Mouse (Mus musculus) ES-E14 (cell line): ENCODE data around the gene Chst3. TPM values are rescaled to one million over a fixed set of nuclear protein-coding genes. Genes with fewer than 3 reads are reported as not detected.
"Not testable (repeated sequence)": the region's sequence is repeated elsewhere in the genome, so short reads cannot be mapped to it uniquely, and the experiment has no call there.

Experiments used
- DNase-seq: peaks from one replicate; pipeline ENCODE4 v3.0.0-alpha.2; 2013; ENCODE audit warnings: low read depth, low spot score
- H3K27ac ChIP-seq: 2 replicates; pipeline ENCODE4 v1.5.1; 2012; ENCODE audit warnings: low read depth, mild to moderate bottlenecking, low read length, moderate library complexity, mixed read lengths; ENCODE audit not compliant: poor library complexity, insufficient read depth, severe bottlenecking
- H3K36me3 ChIP-seq: 2 replicates; pipeline ENCODE4 v1.6.1; 2012; ENCODE audit warnings: mild to moderate bottlenecking, low read length, moderate library complexity, mixed read lengths; ENCODE audit not compliant: control insufficient read depth, poor library complexity, insufficient read depth, severe bottlenecking
- H3K4me1 ChIP-seq, 2 experiments: fragments of 150-350 bp in 1 of 2; sonication (generic) in 1 of 2; 2 replicates each; pipeline ENCODE4 v1.6.1; 2012; ENCODE audit warnings: low read length in 2 of 2, mild to moderate bottlenecking in 1 of 2, mixed read lengths in 1 of 2; ENCODE audit not compliant: control insufficient read depth in 2 of 2, insufficient read depth in 2 of 2, poor library complexity in 1 of 2
- H3K4me3 ChIP-seq, 2 experiments: fragments of 150-350 bp in 1 of 2; sonication (generic) in 1 of 2; 2 replicates each; pipeline ENCODE4 v1.5.1; 2012; ENCODE audit warnings: low read length in 2 of 2, low read depth in 1 of 2, mild to moderate bottlenecking in 1 of 2, mixed read lengths in 1 of 2; ENCODE audit not compliant: insufficient read depth in 1 of 2, poor library complexity in 1 of 2, severe bottlenecking in 1 of 2
- H3K9ac ChIP-seq: 2 replicates; pipeline ENCODE4 v1.6.1; 2012; ENCODE audit warnings: low read depth, mild to moderate bottlenecking, low read length, mixed read lengths; ENCODE audit not compliant: poor library complexity, insufficient read depth, severe bottlenecking
- H3K9me3 ChIP-seq: fragments of 150-350 bp; sonication (generic); 2 replicates; pipeline ENCODE4 v1.6.1; 2012; ENCODE audit warnings: low read depth, mild to moderate bottlenecking, low read length; ENCODE audit not compliant: control insufficient read depth, insufficient read depth
- CHD2 ChIP-seq: IDR thresholded peaks from 2 replicates; pipeline ENCODE4 v1.6.1; 2014; ENCODE audit warnings: mild to moderate bottlenecking, low read depth, low read length, inconsistent platforms
- HCFC1 ChIP-seq: IDR thresholded peaks from 2 replicates; pipeline ENCODE4 v1.6.1; 2012; ENCODE audit warnings: low read length, inconsistent platforms, borderline replicate concordance; ENCODE audit not compliant: insufficient read depth
- MAFK ChIP-seq: IDR thresholded peaks from 2 replicates; pipeline ENCODE4 v1.6.1; 2014; ENCODE audit warnings: mild to moderate bottlenecking, low read depth, low read length, inconsistent platforms; ENCODE audit not compliant: insufficient read depth
- ZC3H11A ChIP-seq: IDR thresholded peaks from 2 replicates; pipeline ENCODE4 v1.6.1; 2012; ENCODE audit warnings: low read depth, mild to moderate bottlenecking, inconsistent platforms, low read length, borderline replicate concordance
- ZNF384 ChIP-seq: IDR thresholded peaks from 2 replicates; pipeline ENCODE4 v1.6.1; 2012; ENCODE audit warnings: low read depth, low read length, inconsistent platforms
- in situ Hi-C, 2 experiments: fragments of 600-800 bp; cut with MboI; formaldehyde crosslinking; loops; one replicate each; pipeline ENCODE4 v1.15.1; 2025; ENCODE audit warnings: low sequenced_read_pairs in 2 of 2, inconsistent platforms in 1 of 2; ENCODE audit not compliant: unreplicated experiment in 2 of 2
- total RNA-seq: library from RNA; depleted of rRNA; stranded (reverse); fragments of 300-350 nt; gene quantifications from 2 replicates; pipeline ENCODE4 v1.2.3, GENCODE M21; 2012

Chst3 gene
- total RNA-seq, 1 experiment: 1.8 TPM

DNA sequence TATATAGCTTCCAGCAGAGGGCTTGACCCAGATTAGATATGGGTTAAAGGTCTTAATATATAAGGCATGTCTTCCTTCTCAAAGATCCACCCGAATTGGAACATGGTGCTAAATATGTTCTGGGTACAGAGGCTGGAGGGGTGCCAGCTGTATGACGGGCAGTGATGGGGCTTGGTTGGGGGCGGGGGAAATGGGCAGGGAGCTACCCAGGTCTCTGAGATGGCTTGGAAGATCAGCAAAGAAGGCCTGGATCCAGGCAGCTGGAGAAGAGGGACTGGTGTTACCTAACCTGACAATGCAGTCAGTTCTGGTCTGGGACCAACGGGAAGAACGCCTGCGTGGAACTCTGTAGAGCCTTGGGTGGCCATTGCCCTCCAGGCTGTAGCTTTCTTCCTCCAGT lies 10.1 kb upstream of the Chst3 start:
- H3K27ac ChIP-seq: no peak overlapping the region
- in situ Hi-C loops: loop anchor here in 1 of 2 experiments (10.0 kb wide), 1 partner anchor 74 kb away; no protein-coding TSS in a partner anchor
- no peak overlapping the region for H3K9ac ChIP-seq
- DNase-seq: no peak
- no peak for TF ChIP-seq ZNF384
- TF ChIP-seq ZC3H11A: no peak
- no peak for TF ChIP-seq HCFC1
- TF ChIP-seq CHD2: no peak
- TF ChIP-seq MAFK: no peak
- H3K36me3 ChIP-seq: no peaks in the 10 kb centered on the region
- no peaks in the 10 kb centered on the region for H3K9me3 ChIP-seq
- peaks cover 4 to 21% of the 10 kb centered on the region in 2 experiments; a peak in 3 of 4 replicates for H3K4me1 ChIP-seq
- no peak overlapping the region for H3K4me3 ChIP-seq

DNA sequence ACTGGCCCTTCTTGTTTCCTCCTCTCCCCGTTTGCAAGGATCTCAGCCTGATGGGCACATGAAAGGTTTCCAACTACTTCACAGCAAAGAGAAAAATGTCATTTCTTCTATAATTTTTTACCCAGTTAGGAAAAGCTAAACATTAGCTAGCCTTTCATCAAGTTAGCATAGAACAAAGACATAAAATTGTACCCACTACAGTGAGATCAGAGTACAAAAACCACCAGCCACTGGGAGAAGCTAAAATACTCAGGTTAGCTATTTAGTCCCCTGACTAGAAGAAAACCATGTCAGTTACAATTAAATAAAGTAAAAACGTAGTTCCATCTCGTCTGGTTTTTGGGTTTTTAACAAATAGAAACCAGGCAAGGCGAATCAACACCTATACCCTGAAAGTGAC lies 8.6 kb upstream of the Chst3 start:
- no peak overlapping the region for H3K4me3 ChIP-seq
- no peak overlapping the region for H3K27ac ChIP-seq
- no peaks in the 10 kb centered on the region for H3K9me3 ChIP-seq
- H3K9ac ChIP-seq: no peak overlapping the region
- in situ Hi-C loops: loop anchor here in 1 of 2 experiments (10.0 kb wide), 1 partner anchor 73 kb away; no protein-coding TSS in a partner anchor
- peaks cover 4 to 13% of the 10 kb centered on the region in 2 experiments; a peak in 3 of 4 replicates for H3K4me1 ChIP-seq
- DNase-seq: no peak
- TF ChIP-seq CHD2 (no peak), ZC3H11A (no peak), MAFK (no peak), ZNF384 (no peak), HCFC1 (no peak)
- H3K36me3 ChIP-seq: no peaks in the 10 kb centered on the region

DNA sequence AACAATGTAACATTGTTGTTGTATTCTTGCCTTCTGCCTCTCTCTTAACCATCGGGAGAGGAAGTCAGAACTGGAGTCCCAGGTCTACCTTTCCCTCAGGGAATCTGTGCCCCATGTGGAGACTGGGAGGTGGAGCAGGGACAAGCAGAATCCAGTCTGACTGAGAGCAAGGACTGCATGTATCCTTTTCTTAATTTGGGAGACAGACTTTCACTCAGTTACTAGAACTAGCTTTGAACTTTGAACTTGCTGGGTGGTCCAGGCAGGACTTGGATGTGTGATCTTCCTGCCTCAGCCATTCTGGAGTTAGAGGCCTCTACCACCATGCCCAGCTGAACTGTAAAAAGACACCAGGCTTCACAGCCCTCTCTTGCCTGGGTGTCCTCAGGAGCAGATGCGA lies 5.5 kb upstream of the Chst3 start:
- in situ Hi-C loops: loop anchor here in 1 of 2 experiments (10.0 kb wide), 1 partner anchor 70 kb away; no protein-coding TSS in a partner anchor
- no peak overlapping the region for H3K4me3 ChIP-seq
- no peak for DNase-seq
- no peaks in the 10 kb centered on the region for H3K9me3 ChIP-seq
- no peaks in the 10 kb centered on the region for H3K36me3 ChIP-seq
- H3K9ac ChIP-seq: no peak overlapping the region
- no peak overlapping the region for H3K27ac ChIP-seq
- peaks cover 0 to under 1% of the 10 kb centered on the region in 2 experiments; a peak in 1 of 4 replicates for H3K4me1 ChIP-seq
- TF ChIP-seq MAFK (no peak), CHD2 (no peak), ZC3H11A (no peak), ZNF384 (no peak), HCFC1 (no peak)

- H3K4me1 ChIP-seq, H3K4me3 ChIP-seq, DNase-seq, H3K9ac ChIP-seq, H3K9me3 ChIP-seq, H3K36me3 ChIP-seq, H3K27ac ChIP-seq: not testable (repeated sequence)
- in situ Hi-C loops: loop anchor here in 1 of 2 experiments (10.0 kb wide), 1 partner anchor 67 kb away; no protein-coding TSS in a partner anchor
Measured at GRCm38 (mm10) chr10:60221571-60222259, 2.7 kb upstream of the Chst3 start.

GRCm38 (mm10) chr10:60220607-60221006 lies 1.5 kb upstream of the Chst3 start:
- TF ChIP-seq CHD2 (no peak), ZC3H11A (no peak), MAFK (no peak), ZNF384 (no peak), HCFC1 (no peak)
- in situ Hi-C loops: loop anchor here in 1 of 2 experiments (10.0 kb wide), 1 partner anchor 66 kb away; no protein-coding TSS in a partner anchor
- H3K9me3 ChIP-seq: no peaks in the 10 kb centered on the region

More at GRCm38 (mm10) chr10:60220607-60221006, 1.5 kb upstream of the Chst3 start:
- Histone ChIP-seq H3K9ac (no peak overlapping the region), H3K36me3 (no peaks in the 10 kb centered on the region), H3K4me1 (peaks cover 0 to 5% of the 10 kb centered on the region in 2 experiments; a peak in 1 of 4 replicates), H3K27ac (no peak overlapping the region), H3K4me3 (no peak overlapping the region)
- no peak for DNase-seq
